Mouse (Mus musculus) CH12F3 (cell line): Measurements from ENCODE around the gene Treml2.

Experiments
- in situ Hi-C: fragments of 300-500 bp; cut with MboI; formaldehyde crosslinking; loops from 2 replicates; pipeline ENCODE4 v1.14.3; 2020; ENCODE audit warnings: low sequenced_read_pairs

The Treml2 gene

GRCm38 (mm10) chr17:48299203-48299602 lies at the start of gene Treml2:
Gene Treml2, plus strand, starts transcription at chr17:48299498.
- in situ Hi-C loops = no loop called here

GRCm38 (mm10) chr17:48249501-48249900 lies 49.8 kb upstream of the Treml2 start:
- in situ Hi-C loops = no loop called here

DNA sequence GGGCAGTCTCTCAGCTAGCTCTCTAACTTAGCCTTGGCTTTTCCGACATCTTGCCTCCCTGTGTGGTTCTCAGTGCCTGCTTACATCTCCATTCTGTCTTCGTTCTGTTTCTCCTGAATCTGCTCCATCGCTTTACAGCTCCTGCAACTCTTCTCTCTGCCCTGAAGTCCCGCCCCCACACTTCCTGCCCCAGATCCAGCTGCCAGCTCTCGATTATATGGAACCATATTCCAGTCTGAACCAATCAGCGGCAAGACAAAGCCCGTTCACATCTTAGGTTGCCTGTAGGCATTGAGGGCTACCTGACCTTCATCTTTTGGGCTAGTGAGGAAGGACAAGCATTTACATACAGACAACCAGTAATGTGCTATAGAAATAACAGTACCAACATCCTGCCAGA lies 48.7 kb upstream of the Treml2 start:
- in situ Hi-C loops = no loop called here

GRCm38 (mm10) chr17:48256575-48256974 lies 42.7 kb upstream of the Treml2 start:
- in situ Hi-C loops = no loop called here

DNA sequence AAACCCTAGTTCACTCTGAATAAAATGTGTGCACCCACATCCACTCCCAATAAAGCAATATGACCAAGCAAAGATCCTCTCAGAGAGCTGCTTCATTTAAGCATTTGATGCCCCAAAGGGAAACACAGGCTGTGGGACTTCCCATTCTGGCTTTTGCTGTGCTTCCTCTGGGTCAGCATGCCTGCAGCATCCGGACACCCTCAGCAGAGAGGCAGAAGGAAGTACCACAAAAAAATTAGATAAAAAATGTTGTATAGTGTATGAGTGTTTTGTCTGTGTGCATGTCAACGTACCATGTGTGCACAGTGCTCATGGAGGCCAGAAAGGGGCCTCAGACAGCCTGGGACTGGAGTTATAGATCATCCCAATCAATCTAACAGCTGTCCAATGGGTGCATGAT lies 37.4 kb upstream of the Treml2 start:
- in situ Hi-C loops = no loop called here

GRCm38 (mm10) chr17:48263741-48264362 lies 35.4 kb upstream of the Treml2 start, which contains the start of gene Treml4:
Gene Treml4, plus strand, starts transcription at chr17:48264295.
- in situ Hi-C loops = no loop called here

DNA sequence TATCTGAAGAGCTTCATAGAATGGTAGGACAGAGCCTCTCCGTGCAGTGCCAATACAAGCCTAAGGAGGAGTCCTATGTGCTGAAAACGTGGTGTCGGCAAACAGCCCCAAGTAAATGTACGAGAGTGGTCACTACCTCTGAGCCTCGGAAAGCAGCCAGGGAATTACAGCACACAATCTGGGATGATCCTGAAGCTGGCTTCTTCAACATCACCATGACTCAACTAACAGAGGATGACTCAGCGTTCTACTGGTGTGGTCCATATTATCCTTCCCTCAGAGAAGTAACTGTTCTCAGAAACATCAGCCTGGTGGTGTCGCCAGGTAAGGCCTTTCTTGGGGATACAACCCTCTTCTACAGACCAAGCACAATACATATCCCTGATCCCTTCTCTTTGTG lies 34.6 kb upstream of the Treml2 start:
- in situ Hi-C loops = no loop called here

DNA sequence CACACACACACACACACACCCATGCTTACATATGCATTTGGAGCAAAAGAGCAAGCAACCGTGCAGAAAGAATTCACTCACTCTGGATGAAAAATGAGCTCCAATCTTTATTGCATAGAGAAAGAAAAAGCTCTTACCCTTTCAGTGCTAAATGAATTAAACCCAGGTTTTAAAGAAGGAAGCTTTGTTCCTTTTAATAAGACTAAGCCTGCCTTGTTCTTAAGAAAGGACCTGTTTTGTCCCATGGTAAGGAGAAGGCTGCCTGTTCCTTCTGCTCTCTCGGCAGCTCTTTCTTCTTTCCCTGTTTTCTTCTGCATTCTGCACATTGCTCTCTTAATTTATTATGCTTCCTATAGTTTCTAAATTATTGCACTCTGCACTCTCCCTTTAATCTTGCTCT lies 33.2 kb upstream of the Treml2 start:
- in situ Hi-C loops = no loop called here

DNA sequence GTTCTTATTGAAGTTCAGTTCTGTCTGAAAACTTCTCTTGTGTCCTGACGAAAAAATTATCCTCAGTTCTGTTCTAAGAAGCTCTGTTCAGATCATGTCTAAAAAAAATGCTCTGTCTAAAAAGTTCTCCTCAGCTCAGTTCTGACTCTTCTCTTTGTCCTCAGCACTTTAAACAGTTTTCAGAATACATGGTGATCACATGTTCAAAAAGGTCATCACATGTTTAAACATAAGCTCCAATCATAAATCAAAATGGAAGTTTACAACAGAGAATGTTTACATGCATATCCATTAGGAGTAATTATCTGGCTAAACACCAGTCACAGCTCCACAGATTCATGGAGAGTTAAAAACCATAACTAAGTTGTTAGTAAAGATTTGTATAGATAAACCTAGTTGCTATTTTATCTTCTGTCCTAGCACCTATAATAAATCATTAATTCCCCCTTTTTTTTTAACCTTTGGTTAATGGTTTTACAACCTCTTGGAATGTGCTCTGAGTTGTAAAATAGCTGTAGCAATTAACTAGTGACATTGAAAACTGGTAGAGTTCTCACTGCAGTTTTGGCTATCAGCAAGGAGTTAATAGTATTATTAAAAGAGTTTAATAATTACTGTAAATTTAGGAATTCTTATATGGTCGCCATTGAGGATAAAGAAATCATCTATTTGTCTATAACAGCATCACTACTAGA lies 32.5 kb upstream of the Treml2 start:
- in situ Hi-C loops = no loop called here

DNA sequence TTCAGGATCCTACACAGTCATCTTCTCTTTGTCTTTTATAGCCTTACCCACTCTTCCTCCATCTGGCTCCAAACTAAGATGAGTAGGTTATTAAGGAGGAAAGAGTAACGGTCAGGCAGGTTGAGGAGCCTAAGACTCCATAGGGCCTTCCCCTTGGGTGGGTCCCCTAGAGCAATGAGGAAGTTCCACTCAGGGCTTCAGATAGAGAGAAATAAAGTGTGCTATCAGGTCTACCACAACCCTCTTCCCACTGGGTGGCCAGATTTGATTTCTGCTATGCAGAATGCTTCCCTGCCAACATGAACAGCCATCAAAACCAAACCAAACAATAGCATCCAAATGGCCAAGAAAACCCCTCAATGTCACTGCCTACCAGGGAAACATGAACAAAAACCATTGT lies 31.7 kb upstream of the Treml2 start:
- in situ Hi-C loops = no loop called here

DNA sequence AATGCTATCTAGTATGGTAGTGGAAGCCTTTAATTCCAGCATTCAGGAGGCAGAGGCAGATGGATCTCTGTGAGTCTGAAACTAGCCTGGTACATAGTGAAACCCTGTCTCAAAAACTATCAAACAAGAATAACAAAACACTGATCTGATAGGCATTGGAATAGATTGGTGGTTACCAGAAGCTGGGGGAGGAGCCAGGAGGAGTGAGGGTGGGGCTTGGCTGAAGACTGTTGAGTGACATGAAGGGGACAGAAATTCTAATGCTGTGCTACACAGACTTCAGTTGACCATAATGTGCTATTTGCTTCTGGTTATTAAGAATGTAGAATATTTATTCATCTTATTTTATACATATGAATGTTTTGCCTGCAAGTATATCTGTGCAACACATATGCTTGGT lies 31.0 kb upstream of the Treml2 start:
- in situ Hi-C loops = no loop called here

DNA sequence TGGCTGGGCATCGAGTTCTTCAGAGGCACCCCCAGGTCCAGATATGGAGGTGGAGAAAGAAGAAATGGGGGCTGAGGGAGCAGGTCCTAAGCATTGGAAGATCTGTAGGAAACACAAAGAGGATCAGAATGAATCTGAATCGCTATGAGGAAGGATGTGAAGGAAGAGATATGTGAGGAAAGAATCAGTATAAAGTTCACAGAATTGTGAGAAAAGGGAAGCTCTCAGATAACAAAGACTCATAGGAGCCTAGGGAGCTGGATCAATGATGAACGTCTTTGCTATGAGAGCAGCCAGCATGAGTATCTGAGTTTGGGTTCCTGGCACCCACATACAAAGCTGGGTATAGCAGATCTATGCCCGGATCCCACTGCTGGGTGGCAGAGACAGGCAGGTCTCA lies 29.5 kb upstream of the Treml2 start:
- in situ Hi-C loops = loop anchor here (5.0 kb wide), 1 partner anchor 67 kb away; no protein-coding TSS in a partner anchor

GRCm38 (mm10) chr17:48272158-48272557 lies 27.1 kb upstream of the Treml2 start:
- in situ Hi-C loops = loop anchor here (5.0 kb wide), 1 partner anchor 65 kb away; no protein-coding TSS in a partner anchor

GRCm38 (mm10) chr17:48272598-48272997 lies 26.7 kb upstream of the Treml2 start:
- in situ Hi-C loops = loop anchor here (5.0 kb wide), 1 partner anchor 65 kb away; no protein-coding TSS in a partner anchor

GRCm38 (mm10) chr17:48274098-48274497 lies 25.2 kb upstream of the Treml2 start:
- in situ Hi-C loops = loop anchor here (5.0 kb wide), 1 partner anchor 63 kb away; no protein-coding TSS in a partner anchor

DNA sequence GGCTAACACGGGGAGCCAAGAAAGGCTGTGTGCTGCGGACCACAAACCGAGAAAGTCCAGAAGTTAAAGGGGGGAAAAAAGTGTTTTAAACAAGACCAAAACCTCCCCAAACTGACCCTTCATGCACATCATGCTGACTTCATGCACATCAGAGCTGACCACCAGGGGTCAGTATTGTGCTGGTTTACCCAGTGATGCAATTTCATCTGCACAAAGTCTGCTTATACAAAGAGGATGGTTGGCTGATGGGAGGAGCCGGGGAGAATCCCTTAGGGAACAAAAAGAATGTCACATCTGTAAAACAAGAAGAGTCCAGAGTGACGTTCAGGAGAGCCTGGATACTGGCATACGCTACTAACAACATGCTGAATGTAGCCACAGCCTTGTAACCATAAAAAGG lies 24.4 kb upstream of the Treml2 start:
- in situ Hi-C loops = loop anchor here (5.0 kb wide), 1 partner anchor 62 kb away; no protein-coding TSS in a partner anchor

- in situ Hi-C loops = no loop called here
These were observed 23.6 kb upstream of the Treml2 start for GRCm38 (mm10) chr17:48275736-48276135.

- in situ Hi-C loops = no loop called here
These were observed 20.9 kb upstream of the Treml2 start for GRCm38 (mm10) chr17:48278381-48278780.

DNA sequence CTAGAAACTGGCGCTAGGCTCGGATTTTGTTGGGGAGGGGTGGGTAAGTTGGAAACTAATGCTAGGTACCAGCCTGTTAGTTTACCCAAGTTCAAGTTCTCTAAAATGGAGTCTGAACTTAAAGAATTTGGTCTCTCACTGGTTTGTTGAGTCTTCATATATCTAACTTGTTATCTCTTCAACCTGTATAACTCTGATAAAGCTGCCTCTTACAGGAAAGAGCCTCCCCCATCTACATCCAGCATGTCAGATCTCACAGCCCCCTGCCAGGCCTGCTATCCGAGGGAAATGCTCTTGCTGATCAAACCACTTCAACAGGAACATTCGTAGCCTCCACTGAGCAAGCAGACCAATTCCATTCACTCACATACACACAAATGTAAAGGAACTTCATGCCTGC lies 20.3 kb upstream of the Treml2 start:
- in situ Hi-C loops = no loop called here

DNA sequence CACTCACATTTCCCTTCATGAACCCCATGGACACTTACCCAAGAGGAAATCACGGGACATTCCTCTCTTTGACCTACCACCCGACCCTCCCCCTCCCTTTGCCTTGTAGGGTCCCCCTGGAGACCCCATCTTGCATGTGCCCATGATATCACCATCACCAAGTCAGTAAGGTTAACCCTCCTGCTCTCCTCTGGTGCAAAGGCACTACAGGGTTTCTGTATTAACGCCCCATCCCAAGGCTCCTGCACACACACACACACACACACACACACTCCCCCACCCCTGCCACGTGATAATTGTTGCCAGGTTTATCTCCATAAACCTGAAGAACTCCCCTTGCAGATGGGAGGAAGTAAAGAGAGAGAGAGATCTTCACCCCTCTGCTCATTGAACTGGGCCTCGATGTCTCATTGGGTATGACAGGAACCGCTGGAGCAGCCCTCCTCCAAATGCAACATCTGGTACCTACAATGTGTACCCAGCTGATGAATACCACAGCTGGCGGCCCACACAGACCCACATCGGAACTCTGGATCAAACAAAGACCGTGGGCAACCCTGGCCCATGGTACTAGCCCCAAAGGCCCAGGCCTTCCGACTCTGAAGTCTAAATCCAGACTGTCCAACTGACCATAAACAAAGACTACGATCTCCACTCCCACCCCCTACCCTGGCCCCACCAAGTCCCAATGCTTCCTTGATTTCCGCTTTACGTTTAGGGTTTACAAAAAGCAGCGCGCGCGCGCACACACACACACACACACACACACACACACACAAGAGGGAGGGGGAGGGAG lies 18.2 kb upstream of the Treml2 start:
- in situ Hi-C loops = no loop called here

DNA sequence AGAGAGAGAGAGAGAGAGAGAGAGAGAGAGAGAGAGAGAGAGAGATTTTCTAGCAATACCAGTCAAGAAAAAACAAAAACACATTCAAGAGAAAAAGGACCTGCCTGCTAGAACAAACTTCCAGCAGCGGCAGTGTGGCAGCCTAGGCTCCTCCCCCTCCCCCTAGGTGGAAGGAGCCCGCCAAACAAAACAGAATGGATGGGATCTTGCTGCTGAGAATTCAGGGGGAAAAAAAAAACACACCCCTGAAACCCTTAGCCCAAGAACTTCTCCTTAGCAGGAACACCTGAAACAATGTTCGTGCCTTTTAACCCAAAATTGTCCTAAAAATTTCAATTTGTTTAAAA lies 17.6 kb upstream of the Treml2 start:
- in situ Hi-C loops = no loop called here

DNA sequence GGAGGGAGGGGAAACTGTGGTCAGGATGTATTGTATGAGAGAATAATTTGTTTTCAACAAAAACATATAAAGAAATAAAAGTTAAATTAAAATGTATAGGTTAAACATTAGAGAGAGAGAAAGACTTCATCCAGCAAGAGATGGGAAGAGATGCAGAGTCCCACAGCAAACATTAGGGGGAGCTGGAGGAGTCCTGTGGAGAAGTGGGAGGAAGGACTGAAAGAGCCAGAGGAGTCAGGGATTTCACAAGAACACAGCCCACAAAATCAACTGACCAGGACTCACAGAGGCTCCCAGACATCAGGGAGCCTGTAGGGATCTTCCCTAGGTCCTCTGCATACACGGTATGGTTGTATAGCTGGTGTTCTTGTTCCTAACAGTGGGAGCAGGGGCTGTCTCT lies 12.5 kb upstream of the Treml2 start:
- in situ Hi-C loops = no loop called here
